Mouse (Mus musculus): Measurements from ENCODE around the gene Harbi1.

Harbi1 gene

DNA sequence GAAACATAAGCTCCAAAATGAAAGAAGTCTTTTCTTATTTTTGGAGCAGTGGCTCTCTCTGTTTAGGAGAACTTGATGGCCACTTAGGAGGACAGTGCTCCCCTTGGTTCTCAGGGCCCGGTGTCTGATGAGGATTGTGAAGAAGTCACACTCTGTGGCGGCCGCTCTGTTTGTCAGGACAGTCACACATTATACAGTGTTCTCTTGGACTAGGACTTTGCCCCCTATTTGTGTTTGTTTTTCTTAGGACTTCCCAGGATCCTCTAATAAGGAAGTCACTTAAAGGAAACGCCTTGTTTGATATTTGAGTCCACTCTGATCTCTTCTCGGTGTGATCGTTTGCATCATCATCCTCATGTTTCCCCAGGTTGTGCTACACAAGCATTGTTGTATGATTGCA, 7.6 kb downstream of the Harbi1 start:
- DNase-seq, result no peak

DNA sequence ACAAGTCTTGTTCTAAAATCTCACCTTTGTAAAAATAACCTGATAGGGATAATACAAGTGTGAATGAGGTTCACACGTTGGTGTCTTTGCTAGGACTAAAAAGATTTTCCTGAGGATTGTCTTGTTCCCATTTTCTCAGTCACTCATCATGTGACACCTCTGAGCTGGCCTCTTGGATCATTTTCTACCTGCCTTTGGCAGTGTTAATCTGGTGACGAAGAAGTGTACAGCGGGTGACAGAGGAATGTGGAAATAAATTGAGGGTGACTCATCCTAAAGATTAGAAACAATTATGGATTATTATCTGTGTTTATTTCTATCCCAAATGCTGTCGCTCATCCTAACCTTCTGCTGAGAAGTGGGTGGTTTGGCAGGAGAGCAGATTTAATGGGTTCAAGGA, 12.7 kb downstream of the Harbi1 start:
- no peak for DNase-seq

- no peak for DNase-seq
These were observed 13.3 kb downstream of the Harbi1 start for GRCm38 (mm10) chr2:91723951-91724350.

DNA sequence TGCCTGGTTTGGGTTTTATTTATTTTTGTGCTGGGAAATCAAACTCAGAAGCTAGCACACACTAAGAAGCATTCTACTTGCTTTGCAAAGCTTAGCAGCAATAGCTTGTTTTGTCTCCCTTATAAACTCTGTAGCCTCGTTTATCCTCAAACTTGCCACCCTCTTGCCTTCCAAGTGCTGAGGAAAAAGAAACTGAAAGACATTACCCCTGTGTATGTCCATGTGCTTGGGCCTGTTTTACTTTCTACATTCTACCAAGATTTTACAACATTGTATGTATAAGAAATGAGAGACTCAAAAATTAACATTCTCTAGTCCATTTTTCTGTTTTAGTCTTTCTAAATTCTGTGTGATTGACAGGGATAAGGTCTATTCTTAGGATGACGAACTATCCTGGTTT, 14.1 kb downstream of the Harbi1 start:
- no peak for DNase-seq

DNA sequence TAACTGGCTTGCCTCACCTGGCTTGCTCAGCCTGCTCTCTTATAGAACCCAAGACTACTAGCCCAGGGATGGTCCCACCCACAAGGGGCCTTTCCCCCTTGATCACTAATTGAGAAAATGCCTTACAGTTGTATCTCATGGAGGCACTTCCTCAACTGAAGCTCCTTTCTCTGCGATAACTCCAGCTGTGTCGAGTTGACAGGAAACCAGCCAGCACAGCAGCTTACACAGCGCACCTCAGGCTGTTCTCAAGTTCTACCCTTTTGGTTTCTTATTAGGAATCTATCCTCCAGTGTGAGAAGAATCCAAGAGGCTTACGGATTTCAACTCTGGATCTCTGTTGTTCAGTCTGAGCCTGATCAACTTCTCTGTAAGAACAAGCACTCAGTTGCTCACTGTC, 14.8 kb downstream of the Harbi1 start:
- DNase-seq, result peak; percentile 19

DNA sequence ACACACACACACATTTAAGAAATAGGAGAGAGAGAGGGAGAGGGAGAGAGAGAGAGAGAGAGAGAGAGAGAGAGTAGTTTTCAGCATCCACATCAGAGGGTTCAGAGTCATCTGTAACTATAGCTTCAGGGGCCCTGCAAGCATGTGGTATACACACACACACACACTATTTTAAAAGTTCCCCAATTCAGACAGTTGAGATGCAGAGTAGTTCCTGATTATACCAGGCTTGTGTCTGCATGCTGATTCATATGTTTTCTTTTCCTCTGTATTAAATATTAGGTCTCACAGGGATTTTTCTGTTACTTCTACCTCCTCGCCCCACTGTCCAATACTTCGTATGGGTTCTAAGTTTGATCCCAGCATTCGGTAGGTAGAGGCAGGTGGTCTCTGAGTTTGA, 16.4 kb downstream of the Harbi1 start:
- no peak for DNase-seq

DNA sequence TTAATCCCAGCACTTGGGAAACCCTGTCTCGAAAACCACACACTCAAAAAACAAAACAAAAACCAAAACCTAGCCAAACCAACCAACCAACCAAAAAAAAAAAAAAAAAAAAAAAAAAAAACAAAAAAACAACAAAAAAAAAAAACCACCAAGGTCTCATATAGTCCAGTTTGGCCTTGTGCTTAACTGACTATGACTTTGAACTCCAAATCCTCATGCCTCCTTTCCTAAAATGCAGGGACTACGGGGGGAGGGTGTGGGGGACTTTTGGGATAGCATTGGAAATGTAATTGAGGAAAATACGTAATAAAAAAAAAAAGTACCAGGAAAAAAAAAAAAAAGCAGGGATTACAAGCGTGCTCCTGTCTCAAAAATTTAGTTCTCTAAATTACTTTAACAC, 18.9 kb downstream of the Harbi1 start:
- DNase-seq, result no peak

- DNase-seq, result peak; percentile 85
These were observed 19.5 kb downstream of the Harbi1 start, which contains the start of gene Ambra1 for GRCm38 (mm10) chr2:91729971-91730821. Gene Ambra1 (plus strand): TSS chr2:91730134.

GRCm38 (mm10) chr2:91735221-91735620, 24.6 kb downstream of the Harbi1 start:
- no peak for DNase-seq

- DNase-seq, result no peak
These were observed 28.9 kb downstream of the Harbi1 start for GRCm38 (mm10) chr2:91739586-91739985.

GRCm38 (mm10) chr2:91744686-91745085, 34.0 kb downstream of the Harbi1 start:
- no peak for DNase-seq

DNA sequence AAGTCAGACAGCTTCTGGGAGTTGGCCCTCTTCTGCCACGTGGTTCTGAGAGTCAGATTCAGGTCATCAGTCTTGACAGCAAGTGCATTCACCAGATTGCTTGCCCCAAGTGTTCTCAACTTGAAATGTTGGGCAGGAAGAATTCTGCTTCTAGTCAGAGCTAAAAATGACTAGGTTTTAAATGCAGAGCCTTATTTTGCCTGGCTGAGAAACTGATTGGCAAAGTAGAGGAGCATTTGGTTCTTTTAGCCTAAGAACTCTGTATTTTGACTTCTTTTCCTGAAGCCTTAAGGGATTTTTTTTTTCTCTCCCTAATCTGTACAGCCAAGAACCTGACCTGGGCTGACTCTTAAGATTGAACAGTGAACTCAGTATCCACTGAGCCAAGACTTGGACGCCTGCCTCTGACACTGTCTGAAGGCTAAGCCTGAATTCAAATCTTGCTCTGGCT, 39.2 kb downstream of the Harbi1 start:
- no peak for DNase-seq

Data from liver (tissue).